Mouse (Mus musculus) adrenal gland, adult (tissue): ENCODE measurements at regions not wholly inside any gene's neighbourhood (a gene's known extent, or its start where the extent isn't known, plus 50 kb on each side); places are given as distances from the start of the nearest gene placed in this dataset.

Experiments used
- DNase-seq, 2 experiments: peaks; one replicate each; pipeline ENCODE4 v3.0.0; 2022 to 2023; ENCODE audit warnings: low spot score in 1 of 2; ENCODE audit not compliant: inconsistent age in 2 of 2

DNA sequence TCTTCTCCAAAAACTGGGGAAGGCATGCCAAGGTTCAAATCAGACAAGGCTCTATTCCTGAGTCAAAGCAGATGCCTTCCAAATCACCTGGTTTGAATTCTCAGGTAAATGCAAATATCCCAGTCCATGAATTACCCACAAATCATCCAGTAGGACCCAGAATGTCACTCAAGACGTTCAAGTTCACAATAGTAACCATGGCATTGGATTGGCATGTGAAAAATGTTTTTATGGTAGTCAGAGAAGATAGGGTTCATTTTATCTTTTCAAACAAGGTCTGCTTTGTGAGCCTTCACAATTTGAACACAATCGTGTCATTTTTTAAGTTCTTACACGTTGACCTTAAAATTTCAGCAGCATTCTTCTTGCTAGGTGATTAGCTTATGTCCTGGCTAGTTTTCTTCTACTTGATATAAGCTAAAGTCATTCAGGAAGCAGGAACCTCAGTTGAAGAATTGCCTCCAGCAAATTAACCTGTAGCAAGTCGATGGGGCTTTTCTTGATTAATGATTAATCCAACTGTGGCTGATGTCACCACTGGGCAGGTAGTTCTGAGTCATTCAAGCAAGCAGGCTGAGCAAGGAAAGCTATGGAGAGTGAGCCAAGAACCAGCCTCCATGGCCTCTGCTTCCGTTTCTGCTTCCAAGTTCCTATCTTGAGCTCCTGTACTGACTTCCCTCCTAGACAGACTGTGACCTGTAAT lies 165.3 kb upstream of the Sox11 start:
- no peak for DNase-seq

DNA sequence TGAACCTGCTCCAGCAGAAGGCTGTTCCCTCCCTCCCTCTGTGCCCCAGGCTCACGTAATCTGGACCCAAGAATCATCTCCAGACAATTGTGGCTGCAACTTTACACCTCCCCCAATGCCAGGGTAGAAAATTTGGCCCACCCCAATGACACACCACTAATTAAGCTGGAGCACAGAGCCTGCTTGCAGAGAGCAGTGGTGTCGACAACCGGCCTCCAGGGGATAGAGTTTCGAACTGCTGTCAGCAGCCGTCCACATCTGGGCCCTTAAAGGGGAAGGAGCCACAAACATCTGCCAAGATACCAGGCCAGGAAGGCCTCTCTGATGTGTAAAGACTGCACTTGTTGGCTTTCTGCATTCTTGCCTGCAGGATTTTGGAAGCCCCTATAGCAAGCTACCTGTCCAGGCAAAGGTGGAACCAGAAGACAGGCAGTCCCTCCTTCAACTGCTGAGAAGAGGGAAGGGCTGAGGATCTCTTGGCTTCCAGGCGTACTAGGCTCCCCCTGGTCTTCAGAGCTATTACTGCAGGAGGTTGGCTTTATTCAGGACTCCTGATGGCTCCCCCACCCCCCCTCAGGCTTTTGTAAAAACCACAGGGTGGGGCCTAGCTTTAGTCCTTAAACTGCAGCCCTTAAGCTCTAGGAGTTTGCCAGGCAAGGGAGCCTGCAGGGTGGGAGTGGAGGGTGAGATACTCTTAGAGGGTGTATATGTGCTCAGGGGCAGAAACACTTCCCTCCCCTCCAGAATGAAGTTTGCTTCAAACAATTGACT lies 160.5 kb upstream of the Sox11 start:
- no peak for DNase-seq

DNA sequence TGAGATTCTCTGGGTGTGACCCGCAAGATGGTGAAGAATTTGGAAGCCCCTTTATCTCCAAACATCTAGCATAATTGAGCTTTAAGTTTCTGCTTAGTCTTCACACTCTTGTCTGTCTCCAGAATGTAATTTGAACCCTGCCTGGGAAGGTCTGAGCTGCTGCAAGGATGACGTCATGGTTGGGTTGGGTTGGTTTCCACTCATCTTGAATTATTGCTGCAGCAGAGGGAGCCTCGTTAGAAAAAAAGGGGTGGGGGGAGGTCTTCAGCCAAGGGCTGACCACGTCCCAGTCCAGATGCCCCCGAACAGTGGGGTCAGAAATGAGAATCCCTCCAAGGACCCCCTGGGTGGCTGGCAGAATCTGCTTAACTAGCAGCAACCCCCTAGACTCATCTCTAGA lies 158.1 kb upstream of the Sox11 start:
- no peak for DNase-seq

DNA sequence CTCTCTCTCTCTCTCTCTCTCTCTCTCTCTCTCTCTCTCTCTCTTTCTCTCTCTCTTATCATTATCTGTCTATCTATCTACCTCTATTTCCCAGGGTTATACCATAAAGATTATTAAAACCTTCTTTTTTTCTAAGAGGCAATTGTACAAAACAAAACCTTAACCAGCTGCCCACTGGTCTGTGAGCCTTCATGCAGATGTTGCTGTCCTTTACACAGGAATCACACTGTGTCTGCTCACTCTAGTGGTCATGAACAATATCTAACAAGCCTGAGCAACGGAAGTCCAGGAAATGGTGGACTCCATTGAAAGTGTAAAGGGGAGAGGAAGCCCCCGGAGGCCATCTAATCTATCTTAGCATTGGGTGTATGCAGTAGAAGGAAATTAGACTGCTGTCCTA lies 156.9 kb upstream of the Sox11 start:
- DNase-seq = no peak

DNA sequence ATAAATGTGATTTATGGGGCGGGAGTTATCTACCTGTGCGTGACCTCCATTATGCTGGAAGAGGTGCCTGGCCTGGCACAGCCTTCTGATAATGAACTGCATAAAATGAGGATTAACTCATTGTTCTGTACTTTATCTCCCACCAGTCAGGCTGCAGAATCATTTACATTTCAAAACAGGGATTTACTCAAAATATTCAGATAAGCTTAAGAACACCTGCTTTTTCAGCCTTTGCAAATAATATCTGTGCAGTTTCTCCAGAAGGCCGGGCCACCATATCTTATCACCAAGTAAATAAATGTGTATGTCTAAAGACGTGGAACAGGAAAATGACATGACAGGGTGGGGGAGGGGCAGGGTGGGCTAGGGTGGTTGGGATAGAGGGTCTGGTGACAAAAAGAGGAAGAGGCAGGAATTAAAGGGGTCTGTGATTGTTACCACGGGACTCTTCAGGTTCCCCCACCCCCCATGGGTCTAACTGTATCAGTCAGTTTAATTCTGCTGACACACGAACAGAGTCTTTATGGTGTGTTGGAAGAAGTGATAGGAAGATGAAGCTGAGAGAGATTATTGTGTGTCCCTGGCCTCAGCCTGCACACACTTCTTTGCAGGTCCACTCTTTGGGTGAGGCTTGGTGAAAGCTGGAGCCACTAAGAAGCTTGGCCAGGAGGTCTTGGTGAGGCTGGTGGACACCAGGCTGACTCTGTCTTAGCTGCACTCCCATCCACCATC lies 154.6 kb upstream of the Sox11 start:
- no peak for DNase-seq

DNA sequence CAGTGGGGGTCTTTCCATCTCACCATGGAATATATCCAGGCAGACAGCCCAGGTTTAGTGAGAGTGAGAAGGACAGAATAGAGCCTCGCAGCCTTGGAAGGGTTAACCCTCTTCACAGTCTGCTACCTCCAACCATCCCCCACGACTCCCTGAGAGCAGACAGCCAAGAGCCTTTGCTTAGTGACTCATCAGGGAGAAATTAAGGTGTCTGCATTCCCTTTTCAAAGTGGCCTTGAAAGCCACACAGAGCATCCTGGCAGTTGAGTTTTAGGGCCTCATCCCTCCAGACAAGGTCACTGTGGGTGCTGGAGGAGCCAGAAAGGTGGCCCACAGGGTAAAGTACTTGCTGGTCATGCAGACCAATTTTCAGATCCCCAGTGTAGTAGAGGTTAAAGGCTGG lies 149.9 kb upstream of the Sox11 start:
- DNase-seq = no peak

DNA sequence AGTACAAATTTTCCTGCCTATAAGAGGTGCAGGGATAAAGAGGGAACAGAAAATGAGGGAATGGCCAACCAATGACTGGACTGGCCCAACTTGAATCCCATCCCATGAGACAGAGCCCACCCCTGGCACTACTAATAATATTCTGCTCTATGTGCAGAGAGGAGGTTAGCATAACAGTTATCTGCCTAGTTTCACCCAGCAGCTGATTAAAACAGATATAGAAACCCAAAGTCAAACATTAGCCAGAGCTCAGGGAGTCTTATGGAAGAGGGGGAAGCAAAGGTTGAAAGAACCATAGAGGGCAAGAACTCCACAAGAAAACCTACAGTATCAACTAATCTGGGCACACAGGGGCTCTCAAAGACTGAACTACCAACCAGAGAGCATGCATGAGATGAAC lies 138.9 kb upstream of the Sox11 start:
- no peak for DNase-seq

DNA sequence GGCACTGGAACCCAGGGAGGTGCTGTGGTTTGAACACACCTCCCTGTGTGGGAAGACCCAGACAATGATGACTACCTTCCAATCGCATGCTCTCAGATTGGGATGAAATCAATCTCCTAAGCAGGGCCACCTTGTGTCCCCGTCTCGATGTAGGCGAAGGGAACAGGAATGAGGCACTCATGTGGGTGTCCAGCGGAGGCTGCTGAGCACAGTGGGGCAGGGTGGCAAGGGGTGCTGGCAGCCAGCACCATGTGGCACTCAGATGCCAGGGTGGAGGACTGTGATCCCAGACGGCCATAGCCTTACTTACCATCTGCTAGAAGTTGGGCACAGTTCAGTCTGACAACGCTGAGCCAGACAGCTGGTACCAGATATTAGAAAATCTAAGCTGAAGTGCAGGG lies 137.2 kb upstream of the Sox11 start:
- no peak for DNase-seq

DNA sequence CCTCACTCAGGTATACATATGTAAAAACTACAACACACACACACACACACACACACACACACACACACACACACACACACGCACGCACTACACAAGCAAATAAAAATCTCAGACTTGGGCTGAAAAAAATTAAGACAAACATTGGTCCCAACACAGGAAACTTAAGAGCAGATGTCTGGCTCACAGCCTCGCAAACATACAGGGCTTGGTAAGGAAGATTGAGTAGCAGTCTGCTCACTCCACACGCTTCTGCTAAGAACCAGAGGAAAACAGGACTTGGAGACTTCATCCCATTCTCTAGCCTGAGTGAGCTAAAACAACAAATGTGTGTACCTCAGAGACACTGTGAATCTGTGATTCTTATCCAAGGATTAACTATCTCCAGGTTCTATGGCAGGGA lies 132.3 kb upstream of the Sox11 start:
- DNase-seq = no peak

DNA sequence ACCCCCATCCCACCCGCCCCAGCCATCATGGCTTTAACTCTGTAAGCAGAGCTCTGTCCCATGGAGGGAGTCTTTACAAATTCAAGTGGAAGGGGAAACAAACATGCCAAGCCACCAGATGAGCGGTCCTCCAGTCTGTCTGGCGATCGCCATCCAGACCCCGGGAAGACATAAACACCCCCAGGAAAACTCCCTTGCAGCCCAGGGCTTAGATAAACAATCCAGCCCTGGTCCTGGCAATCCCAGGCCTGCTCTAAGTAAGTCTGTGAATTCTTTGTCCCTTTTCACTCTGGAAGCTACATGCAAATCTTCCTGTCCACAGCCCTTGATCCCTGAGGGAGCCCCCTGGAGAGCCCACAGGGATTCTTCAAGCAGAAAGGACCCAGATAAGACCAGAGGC lies 129.2 kb upstream of the Sox11 start:
- no peak for DNase-seq

DNA sequence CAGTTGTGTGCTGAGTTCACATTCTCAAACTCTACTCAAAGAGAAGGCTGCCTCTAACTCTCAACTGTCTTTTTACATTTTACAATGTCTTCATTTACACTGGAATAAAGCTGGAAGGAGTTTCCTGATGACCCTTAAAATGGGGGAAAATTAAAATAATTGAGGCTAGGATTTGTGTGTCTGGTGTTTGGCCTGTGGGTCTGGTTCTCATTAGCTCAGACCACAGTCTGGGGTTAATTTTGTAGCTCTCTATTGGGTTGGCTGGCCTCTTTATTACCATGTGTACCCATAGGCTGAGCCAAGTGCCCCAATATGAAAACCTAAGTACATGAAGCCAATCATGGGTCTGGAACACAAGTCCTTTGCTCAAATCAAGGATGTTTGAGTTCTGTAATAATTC lies 128.0 kb upstream of the Sox11 start:
- no peak for DNase-seq

DNA sequence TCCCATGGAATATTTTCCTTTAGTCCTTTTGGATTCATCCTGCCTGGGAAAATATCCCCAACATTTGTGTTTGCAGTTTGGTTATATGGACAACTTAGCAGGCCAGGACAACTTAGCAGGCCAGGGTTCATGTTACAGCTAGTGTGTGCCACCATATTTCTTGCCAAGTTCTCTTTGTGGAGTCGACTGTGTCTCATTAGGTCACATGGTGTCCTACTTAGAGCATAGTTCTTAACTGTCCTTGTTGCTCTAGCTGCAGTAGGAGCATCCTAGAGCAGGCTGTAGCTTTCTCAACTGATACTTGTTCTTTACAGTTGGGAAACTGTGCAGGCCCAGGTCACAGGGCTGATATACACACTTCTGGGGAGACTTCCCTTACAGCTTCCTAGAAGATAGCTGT lies 126.4 kb upstream of the Sox11 start:
- DNase-seq = no peak

DNA sequence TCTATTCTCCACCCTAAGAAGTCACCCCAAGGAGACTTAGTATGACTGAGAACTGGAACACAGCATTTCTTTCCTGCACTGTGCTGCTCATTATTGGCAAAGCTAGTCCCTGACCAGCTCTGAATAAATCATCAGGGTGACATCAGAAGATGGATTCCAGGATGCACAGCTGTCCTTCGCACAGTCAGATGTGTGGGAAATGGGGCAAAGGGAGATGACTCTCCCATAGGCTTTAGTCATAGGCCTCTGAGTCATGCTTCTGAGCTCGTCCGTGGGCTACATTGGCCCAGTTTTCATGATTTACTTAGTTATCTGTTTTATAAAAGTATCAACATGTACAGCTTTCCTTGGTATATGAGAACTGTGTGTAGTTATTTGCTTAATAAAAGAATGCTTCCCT lies 125.8 kb upstream of the Sox11 start:
- peak; percentile 18 to 79 for DNase-seq

DNA sequence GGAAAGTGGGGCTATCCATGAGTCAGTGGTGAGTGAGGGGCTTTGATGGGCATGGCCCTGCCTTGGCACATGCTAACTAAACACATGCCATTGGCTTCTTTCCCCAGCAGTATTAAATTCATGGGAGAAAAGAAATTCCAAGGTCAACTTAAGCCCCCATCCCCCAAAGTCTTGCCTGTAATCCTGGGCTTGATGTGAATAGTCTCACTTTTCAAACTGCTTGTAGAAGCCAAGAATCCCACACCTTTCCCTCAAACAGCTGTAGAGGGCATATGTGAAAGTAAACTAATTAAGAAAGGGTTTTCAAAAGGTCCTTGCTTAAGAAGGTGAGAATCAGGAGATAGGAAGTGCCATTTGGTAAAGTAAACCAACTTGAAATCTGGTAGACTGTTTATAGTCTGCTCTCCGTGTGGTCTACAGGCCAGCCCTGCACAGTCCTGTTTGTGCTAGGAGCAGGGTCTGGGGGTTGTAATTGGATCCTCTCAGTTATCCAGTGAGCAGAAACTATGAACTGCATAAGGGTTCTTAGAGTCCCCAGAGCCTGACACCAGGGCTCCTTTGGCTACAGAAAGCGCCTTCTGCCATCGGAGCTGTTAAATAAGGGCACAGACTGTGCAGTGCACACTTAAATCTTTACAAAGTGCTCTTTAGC lies 123.3 kb upstream of the Sox11 start:
- no peak for DNase-seq

DNA sequence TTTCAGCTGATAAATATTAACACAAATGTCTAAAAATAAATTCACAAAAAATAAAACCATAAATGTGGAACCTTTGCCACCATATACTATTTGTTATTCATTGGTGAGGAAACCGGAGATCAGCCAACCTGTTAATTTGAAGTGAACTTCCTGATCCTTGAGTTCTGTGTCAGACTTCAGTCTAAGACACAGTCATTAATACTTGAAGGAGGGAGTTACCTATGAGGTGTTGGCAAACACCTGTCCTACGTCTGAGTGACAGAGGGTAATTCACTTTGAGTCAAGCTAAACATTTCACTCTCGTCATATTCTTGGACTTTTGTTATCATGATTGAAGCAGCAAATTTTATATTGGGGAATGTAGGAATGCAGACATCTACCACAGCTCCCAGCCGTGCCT lies 116.3 kb upstream of the Sox11 start:
- DNase-seq = no peak

DNA sequence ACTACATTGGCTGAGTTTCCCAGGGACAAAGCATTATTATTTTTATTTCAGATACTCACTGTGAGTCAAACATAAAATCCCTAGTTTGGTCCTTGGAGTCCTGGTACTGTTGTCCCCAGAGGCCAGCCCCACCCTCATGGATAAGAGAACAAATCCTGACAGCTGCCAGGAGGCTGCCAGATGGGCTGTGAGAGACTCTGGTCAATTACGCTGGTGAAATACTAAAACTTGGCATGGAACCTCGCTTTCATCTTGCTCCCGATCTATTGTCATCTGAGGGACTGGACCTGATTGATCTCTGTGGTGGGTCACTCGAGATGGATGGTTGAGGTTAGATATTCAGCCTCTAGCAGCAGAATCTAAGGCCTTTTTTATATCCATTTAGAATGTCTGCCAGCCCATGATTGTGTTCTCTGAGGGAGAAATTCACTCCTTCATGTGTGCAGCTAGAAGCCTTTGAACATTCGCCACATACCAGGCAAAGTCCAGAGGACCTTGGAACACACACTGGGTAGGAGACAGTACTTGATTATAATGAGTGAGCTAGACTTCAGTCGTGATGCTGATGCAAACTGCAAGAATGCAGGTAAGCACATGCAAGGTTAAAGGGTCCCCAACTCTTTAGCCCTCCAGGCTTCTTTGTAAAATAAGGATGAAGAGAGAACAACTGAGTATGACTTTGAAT lies 95.4 kb upstream of the Sox11 start:
- no peak for DNase-seq

DNA sequence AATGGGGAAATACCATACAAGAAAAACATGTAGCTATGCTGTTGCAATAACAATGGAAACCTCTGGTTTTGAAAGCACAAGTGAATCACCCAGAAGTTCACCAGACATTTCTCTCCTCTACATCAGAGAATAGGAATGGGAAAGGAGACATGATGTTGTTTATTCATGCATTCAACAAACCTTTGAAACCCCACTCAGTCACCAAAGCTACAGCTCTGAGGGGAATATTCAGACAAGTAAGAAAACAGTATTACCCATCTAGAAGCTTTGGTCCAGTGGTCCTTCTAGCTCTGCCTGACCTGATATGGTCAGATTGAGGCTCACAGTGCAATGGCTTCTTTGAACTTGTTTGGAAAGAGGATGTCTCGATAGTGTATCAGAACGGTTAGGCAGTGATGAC lies 89.0 kb upstream of the Sox11 start:
- no peak for DNase-seq

DNA sequence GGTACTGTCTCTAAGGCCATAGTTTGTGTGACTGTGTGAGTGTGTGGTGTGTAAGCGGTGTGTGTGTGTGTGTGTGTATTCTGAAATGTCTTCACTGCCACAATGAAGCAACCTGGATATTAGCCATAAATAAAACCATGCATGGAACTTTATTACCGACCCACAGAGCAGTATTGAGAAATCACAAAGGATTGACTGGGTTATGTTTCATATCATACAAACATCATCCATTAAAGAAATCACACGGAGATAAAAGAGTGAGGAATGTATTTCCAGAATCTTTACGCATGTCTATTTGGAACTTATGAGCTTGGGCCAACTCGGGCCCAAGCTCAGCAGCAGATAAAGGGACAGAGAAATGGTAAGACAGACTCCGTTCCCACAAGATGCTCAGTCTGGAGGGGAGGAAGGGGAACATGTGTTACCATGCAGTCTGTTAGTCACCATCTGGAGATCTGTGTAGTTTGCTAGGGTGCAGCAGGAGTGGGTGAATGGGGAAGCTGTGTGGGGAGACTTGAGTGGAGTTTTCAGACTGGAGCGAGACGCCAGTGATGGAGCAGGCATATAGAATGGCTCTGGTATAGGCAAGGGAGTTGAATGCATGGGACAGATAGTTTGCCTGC lies 75.1 kb upstream of the Sox11 start:
- DNase-seq = no peak

DNA sequence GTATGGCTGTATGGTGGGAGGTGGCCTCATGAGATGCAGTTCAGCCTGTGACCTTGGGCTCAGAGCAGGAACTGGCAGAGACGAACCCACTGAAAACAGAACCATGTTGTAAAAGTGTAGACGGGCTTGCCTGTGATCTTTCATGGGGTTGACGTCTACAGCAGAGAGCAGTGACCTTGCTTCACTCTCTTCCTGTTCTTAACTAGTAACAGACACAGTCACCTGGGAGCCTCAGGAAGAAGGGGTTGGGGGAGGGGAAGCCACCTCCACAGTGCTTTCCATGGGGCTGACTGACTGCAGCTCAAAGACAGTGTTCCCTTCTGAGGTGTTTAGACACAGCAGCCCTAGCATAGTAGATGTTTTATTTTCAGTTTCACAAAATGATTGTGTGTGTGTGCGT lies 68.2 kb upstream of the Sox11 start:
- no peak for DNase-seq

DNA sequence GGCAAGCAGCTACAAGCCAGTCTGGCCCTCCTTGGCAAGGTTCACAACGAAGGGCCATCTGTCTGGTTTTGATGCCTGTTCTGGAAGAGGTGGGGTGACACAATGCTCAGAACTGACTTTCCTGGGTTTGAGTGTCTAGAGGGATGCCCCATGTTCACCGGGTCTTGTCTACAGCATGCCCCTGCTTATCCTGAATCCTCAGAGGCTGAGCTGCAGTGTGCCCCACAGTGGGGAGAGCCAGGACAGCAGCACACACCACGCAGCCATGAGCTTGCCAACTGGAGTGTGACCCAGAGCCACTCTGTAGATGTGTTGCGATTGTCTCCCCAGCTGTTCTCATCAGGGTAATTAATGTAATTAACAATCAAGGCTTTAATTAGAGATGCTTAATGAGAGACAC lies 66.1 kb upstream of the Sox11 start:
- DNase-seq = no peak

DNA sequence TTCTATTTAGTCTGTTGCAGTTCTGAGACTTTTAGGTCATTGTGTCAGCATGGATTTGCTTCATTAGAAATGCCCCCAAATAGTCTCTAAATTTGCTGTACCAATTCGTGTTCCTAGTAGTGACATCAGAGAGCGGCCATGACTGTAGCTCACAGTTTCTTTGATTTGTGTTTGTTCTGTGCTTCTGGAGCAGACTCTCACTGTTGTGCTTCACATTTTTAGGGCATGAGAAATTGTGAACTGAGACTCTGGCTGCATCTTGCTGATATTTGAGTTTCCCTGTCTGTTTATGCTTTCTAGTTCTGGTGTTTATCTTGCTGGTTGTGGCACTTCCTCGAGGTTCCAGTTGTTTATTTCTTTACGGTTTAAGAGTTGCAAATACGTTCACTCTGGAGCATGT lies 57.0 kb upstream of the Sox11 start:
- DNase-seq = no peak
